Mouse (Mus musculus) skeletal muscle tissue, adult 2 months (tissue): ENCODE measurements around the gene Rps8.

Source experiments
- DNase-seq: peaks from one replicate; pipeline ENCODE4 v3.0.0-alpha.2; 2012; ENCODE audit warnings: low read depth, low spot score

The Rps8 gene

DNA sequence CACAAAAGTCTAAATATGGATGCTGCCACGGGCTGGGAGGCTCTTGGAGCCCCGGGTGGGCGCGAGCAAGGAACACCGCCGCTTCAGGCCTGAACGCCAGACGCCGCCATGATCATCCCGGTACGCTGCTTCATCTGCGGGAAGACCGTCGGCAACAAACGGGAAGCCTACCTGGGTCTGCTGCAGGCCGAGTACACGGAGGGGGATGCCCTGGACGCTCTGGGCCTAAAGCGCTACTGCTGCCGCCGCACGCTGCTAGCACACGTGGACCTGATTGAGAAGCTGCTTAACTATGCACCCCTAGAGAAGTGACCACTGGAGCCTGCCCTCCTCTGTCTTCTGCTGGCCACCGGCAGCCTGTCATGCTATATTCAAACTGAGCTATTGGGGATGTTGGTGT lies 7.2 kb downstream of the Rps8 start:
- DNase-seq, result no peak

DNA sequence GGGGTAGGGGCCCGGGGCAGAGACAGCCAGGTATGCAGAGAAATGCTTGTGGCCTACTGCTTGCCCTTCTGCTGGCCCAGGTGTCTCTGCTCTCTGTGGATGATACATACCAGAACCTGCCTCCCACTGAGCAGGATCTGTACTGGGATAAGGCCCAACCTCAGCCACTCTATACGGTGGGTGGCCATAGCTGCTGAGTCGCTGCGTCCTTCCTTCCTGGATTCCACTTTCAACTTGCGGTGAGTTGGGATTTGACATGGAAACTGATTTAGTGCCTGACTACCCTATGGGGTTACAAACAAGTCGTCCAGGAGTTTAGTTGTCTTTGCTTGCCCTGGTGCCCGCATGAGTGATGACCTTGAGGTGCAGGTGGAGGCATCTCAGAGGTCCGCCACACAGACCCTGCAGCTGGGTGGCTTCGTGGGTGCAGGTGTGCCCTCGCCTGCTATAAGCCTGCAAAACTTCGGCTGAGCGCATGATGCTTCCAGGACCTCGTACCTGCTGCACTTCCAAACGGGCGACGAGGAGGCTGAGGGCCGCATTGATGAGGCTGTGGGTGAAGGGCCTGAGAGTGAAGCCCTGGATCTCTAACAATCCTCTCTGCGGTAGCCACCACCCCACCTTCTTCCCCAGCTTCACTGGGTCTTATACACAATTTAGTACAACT lies 7.9 kb downstream of the Rps8 start:
- no peak for DNase-seq

DNA sequence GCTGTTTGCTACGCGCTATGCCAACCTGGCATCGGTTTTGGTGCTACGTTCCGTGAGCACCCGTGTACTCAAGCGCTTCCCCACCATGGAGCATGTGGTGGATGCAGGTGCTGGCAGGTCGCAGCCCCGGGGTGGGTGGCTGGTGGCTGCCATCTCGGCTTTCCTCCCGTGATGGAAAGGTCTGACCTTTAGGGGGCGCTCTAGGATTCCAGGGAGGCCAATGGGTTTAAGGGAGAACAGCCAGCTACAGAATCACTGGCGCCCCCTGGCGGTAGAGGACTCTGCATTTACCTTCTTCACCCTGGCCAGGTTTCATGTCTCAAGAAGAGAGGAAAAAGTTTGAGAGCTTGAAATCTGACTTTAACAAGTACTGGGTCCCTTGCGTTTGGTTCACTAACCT lies 9.9 kb downstream of the Rps8 start:
- peak; percentile 82 for DNase-seq

DNA sequence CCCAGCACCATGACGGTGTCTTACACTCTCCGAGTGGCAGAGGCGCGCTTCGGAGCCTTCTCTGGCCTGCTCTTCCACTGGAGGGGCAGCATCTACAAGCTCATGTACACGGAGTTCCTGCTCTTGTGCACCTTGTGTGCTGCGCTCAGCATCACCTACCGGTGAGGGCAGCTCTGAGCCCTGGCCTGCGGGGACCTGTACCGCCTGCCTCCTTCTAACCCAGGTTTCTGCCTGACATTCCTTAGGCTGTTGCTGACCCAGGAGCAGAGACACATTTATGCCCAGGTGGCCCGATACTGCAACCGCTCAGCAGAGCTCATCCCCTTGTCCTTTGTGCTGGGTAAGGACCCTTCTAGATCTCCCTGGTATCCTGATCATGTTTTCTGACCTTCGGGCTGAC lies 10.8 kb downstream of the Rps8 start:
- no peak for DNase-seq

DNA sequence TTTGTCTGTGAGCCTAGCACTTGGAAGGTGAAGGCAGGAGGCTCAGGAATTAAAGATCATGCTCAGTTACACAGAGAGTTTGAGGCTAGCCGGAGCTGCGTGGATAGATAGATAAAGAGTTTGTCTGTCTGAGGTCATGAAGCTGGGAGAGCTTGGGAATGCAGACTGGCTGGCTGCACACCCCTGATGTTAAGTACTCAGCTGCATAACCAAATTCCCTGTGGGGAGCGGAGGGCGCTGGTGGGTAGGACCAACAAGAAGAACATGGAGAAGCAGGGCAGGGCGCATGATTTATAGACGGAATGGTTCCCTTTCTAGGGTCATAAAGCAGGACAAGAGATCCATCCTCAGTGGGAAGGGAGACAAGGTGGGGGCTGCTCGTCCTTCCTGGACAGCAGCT lies 13.0 kb downstream of the Rps8 start:
- no peak for DNase-seq

DNA sequence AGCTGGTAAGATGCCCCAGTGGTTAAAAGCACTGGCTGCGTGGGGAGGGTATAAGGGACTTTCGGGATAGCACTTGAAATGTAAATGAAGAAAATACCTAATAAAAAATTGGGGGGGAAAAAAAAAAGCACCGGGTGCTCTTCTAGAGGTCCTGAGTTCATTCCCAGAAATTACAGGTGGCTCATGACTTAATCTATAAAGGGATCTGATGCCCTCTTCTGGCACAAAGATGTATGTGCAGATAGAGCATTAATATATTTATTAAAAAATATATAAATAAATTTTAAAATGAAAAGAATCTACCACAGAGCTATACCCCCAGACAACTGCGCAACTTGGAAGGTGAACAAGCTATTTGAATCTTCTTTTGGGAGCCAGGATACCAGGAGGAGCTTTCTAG lies 15.4 kb downstream of the Rps8 start:
- DNase-seq, result no peak

DNA sequence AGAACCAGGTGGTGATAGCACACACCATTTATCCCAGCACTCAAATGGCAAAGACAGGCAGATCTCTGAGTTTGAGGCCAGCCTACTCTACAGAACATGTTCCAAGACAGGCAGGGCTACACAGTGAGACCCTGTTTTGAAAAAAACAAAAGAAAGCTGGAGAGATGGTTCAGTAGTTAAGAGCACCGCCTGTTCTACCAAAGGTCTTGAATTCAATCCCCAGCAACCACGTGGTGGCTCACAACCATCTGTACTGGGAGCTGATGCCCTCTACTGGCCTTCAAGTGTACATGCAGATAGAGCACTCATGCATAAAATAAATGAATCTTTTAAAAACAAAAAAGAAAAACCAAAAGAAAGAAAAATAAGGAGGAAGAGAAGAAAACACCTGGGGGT lies 16.8 kb downstream of the Rps8 start:
- peak; percentile 49 for DNase-seq

DNA sequence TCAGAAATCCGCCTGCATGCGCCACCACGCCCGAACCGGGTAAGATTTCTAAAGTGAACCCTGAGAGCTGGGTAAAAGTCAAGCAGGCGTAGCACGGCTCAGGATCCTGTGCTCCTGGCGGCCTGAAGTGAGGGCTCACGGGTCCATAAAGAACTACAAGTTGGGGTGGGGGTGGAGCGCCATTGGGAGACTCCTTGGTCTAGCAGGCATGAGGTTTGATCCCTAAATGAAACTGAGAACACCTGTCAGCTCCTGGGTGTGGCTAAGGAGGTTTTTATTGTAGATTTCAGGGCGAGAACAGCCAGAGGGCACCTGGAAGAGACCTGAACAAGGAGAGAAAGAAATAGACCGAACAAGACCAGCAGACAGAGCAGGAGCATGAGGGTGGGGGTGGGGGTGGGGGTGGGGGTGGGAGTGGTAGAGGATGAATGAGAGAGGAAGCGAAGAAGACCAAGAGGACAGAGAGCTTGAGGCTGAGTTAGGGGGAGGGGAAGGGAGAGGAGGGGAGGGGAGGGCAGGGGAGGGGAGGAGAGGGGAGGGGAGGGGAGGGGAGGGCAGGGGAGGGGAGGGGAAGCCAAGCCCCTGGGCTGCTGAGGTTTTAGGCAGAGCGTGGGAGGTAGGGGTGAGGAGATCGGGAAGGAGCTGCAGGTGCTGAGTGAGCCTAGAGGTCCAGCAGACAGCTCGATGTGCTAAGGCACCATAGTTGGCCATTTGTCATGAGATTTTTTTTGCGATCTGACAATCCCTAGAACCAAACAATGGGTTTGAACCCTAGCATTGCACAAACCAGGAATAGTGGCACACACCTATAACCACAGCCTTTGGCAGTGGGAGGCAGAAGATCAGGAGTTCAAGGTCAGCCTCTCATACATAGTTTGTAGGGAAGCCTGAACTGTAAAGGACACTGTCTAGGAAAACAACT lies 17.5 kb downstream of the Rps8 start:
- no peak for DNase-seq

DNA sequence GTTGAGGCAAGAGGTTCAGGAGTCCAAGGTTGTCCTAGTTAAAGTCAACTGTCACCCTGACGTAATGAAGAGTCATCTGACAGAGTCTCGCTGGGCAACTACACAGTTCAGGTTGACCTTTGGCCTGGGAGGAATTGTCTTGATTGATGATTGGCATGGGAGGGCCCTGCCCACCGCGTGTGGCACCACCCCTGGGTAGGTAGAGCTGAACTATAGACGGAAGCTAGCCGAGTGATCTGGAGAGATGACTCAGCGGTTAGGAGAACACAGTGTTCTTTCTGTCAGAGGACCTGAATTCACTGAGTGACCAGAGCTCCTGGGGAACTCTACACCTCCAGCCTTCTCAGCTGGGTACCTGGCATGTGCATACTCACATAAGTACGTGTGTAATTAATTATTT lies 20.0 kb downstream of the Rps8 start:
- DNase-seq, result peak; percentile 53

DNA sequence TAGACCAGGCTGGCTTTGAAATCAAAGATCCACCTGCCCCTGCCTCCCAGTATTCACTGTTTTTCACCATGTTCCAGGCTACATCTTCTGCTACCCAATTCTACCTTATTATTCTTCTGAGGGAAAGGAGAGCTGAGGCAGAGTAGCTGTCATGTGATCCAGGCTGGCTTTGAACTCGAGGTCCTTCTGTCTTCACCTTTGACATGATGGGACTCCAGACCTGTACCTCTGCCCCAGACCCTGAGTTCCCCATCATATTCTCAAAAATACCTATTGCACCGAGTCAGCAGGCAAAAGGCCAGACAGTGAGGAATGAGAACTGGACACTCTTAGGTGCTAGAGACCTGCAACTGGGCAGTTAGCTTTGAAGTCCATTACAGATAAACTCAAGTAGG lies 21.4 kb downstream of the Rps8 start:
- no peak for DNase-seq

DNA sequence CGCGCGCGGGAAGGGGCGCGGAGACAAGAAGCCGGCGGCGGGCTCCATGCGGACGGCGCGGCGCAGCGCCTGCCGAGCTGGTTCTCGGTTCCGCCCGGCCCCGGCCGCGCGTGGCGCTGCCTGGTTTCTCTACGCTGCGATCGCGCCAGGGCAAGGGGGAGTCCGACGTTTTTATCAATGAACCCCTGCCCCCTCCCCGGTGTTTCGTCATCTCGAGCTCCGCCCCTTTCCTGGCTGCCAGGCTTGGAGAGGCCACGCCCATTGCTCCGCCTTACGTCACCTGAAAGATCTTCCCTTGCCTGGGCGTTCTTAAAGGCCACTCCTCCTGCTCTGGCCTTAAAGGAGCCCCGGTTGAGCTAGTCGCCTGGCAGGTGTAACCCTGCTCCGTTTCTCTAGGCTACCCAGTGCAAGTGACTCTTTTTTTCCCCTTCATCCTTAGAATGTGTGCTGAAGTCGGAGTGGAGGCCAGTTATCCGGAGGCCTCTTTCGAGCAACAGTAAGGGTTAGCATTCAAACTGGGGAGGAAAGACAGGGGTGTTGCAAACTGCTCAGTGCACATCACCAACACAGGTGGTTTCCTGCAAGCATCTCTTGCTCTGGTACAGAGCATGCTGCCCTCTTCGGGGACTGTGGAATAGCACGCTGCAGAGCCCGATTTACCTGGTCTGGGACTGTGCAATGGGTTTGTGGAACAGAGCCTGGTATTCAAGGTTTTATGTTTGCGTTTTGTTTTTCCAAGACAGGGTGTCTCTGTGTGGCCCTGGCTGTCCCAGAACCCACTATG lies 22.0 kb downstream of the Rps8 start, which contains the start of gene Plk3:
Gene Plk3, minus strand, starts transcription at position 147 of the 784 bp plus-strand sequence.
- peak; percentile 94 for DNase-seq

DNA sequence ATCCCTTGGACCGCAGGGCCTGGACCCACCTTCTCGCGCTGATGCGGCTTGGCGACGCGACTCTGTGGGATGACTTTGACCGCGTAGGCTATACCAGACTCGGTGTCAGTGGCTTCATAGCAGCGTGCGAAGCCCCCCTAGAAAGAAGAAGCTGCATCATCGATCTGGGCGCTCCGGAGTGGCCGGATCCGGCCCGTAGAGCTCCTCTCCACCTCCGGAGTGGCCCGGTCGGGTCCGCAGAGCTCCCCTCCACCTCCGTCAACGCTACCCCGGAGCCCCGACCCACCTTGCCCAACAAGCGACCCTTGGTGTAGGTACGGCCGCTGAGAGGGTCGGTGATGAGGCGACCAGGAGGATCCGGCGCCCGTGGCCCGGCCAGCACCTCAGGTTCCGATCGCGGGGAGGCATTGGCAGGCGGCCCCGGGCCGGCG lies 22.7 kb downstream of the Rps8 start:
- no peak for DNase-seq

DNA sequence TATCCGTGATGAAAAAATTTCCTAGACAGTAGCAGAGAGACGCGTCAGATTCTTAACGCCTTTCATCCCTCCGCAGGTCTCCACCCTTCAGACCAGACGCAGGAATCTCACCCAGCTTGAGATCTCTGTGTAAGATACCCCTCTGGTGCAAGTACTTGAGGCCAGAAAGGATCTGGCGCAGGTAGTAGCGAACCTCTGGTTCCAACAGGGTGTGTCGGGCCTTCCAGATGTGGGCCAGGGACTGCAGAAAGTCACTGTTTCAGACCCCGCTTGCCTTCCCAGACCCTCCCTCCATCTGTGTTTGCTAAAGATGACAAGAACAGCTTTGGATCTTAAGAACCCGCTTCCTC lies 23.3 kb downstream of the Rps8 start:
- no peak for DNase-seq

DNA sequence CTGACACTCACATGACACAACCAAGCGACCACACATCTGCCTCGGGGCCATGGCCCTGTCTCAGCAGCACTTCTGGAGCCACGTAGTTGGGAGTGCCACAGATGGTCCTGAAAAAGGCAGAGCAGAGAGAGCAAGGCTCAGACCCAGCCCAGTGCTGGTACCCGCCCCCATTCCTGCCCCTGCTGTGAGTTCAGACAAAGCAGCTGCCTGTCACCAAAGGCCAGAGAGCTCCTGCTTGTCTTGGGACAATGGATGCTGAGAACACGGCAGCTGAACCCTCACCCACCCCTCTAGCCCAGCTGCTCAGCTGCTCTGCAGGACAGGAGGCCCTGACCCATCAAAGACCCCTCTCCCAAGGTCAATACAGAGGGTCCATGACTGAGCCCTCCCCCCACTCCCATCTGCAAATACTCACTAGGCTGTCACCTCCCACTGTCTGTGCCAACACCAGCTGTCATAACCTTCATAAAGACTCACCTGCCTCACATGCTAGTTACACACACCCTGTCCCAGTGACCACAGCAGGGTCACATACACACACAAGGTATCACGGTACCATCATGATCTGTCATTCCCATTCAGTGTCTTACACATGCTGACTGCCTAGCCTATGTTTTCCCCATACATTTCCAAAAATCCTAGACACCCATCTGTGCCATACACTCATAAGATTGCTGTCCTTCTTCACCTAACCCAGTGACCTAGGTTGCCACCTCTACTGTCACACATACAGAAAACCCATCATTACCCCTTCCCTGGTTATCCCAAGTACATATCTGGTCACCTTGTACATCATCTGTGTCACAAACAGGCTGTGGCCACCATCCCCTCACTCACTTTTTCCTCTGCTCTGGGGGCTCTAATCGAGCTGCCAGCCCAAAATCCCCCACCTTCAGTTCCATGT lies 23.9 kb downstream of the Rps8 start:
- no peak for DNase-seq

DNA sequence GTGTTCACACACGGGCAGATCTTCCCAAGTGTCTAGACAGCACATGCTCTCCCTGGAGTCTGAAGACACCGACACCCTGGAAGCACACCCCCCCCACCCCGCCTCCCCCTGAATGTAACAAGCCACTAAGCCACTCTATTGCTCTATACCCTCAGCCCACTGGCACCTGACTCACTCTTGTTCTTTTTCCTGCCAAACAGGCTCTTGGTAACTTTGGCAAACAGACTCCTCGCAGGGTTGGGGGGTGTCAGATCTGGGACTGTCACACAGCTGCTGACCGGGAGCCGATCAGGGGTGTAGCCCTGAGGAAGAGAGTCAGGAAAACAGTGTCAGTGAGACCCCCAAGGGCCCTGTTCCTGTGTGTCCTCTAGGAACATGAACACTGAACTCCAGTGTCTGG lies 24.8 kb downstream of the Rps8 start:
- DNase-seq, result no peak

DNA sequence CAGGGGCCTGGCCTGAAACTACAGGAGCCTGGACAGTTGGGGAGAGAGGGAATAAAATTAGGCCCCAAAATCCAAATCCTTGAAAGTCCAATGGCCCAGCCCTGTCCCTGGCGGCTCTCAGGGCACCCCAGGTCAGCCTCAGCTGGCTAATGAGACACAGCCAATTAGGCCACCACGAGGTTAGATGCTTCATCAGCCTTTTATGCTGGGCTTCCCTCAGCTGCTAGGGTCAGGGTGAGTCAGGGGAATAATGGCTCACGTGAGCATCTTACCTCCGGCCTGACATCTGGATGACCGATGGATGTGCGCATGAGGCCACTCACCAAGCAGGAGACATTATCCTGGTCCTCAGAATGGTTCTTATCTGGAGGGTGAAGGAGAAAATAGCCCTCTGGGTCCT lies 25.3 kb downstream of the Rps8 start:
- no peak for DNase-seq

DNA sequence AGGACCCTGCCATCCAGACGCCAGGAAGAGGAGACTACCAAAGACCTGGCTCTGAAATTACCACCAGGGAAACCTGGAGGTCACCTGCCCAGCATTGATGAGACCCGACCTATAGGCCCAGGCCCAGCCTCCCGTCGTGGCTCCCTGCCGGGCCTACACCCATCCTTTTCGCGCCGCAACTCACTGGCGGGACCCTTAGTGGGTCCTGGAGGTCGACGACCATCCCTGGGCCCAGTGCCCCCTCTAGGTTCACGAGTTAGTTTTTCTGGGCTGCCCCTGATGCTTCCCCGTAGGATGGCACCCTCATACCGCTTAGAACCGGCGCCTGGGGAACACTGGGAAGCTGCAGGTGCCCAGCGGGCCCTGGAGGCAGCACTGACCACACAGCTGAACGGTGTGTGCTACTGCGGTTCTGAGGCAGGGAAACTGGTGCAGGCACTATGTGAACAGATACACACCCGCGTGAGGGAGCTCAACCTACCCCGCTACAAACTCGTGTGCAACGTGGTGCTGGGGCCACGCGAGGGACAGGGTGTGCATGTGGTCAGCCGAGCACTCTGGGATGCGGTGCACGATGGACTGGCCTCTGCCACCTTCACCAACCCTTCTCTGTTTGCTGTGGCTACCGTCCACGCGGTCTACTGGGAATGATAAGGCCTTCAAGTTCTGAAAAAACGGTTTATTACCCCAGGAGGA lies 27.9 kb downstream of the Rps8 start:
- no peak for DNase-seq

DNA sequence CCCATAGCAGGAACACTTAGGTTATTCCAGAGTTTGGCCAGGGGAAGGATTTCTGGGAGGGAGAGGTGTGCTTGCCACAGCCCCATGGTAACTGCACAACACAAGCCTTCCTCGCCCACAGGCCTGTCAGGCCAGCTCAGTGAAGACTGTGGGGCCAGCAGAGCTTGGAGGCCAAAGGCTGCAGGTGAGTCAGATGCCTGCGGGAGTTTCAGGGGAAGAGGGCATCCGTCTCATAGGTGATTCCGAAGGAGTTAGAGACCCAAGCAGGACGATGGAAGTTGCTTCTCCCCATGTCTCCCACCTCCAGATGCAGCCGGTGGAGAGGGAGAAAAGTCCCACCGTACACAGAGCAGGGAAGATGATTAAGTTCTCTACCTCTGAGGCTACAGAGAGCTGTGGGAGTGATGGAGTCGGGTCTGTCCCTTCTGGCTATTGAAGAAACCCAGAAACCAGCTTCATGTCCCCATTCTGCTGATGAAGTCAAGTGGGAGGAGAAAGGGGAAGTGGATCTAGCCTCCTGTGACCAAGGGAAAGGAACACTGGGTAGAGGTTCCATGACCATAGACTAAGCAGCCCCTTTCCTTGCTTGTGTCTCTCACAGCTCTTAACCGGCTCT lies 29.3 kb downstream of the Rps8 start, which contains the start of gene Tctex1d4:
Gene Tctex1d4, plus strand, starts transcription at position 120 of the 616 bp plus-strand sequence.
- DNase-seq, result no peak

DNA sequence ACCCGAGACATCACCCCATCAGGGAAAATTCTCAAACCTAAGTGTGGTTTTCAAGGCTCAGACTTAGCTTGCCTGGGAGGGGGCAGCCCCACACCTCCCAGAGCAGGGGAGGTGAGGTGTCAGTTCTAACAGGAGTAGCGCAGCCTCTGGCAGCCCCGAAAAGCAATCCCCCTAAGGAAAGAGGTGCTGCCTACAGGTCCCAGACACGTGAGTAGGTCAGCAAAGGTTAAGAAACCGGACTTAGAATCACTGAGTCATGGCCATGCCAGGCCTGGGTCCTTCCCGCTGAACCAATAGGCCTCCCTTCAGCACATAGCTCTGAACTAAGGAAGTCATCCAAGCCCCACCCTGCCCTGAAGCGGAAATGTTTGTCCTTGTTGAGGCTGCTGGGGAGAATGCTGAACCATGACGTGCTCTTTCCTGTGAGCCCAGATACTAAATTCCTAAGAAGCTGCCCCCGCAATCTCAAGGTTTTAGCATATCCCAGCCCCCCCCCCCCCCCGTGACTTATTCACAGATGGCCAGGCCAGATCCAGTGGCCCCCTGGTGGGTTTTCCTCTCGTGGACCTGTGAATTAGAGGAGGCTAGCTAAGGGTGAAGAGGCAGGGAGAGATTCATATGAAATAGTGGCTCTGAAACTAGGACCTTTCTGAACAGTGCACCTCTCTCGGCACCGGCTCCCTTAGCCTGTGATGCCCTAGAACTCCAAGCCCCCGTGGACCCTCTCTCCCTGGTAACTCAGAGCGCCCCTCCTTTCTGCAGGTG lies 30.0 kb downstream of the Rps8 start:
- DNase-seq, result peak; percentile 87
